Mouse (Mus musculus): ENCODE measurements around the gene Pabpn1l.
A peak's percentile ranks its signal among the peaks of the same experiment; 100 is the strongest.
"Not testable (repeated sequence)": the region's sequence is repeated elsewhere in the genome, so short reads cannot be mapped to it uniquely, and the experiment has no call there.

The Pabpn1l gene

GRCm38 (mm10) chr8:122644175-122644954 lies 21.8 kb upstream of the Pabpn1l start:
- DNase-seq, result no peak

DNA sequence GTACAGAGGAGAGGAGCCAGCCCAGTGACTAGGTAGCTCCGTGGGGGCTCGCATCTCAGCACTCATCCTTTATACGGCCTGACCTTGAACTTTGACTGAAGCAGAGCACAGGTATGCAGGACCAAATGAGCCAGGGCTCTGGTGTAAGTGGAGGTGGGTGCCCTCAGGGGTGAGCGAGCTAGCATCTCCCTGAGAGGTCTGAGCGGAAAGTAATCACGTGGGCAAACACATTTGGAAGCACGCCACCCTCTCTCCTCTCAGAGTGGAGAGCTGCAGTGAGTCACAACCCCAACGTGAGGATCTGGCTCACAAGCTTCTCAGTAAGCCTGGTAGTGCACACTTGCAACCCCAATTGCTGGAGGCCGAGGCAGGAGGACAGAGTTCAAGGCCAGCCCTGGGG lies 19.5 kb upstream of the Pabpn1l start:
- peak; percentile 57 to 65 for DNase-seq

DNA sequence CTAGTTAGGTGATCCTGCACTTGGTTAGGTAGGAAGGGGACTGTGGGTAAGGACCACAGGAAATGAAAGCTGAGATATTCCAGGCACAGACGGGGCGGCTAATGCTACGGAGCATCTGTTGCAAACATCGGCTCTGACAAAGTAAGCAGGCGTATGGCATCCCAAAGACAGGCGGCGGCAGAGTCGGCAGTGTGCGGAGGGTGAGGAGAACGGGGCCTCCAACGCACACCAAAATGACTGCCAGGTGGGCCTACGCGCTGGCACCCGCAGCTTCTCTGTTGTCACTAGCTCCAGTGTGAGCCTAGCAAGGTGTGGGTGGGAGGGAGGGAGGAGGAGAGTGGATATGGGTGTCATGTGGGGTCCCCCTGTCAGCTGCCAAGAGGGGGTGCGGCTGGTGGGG lies 18.9 kb upstream of the Pabpn1l start:
- DNase-seq, result no peak

DNA sequence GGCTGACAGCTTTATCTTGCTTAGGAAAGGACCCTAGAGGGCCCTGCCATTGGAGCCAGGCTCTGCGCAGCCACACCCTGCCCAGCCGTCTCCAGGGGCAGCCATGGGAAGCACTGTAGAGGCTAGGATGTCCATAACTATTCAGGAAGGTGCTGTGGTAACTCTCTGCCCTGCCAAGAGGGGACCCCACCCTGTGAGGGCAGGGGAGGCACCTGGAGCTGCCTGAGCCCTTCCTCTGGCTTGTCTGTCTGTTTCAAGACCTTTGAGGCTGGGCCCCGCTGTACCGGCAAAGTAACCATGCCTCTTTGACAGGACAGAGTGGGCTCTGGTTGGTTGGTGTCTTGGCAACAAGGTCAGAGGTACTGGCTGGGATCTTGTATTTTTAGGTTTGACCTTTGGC lies 18.3 kb upstream of the Pabpn1l start:
- DNase-seq, result no peak

DNA sequence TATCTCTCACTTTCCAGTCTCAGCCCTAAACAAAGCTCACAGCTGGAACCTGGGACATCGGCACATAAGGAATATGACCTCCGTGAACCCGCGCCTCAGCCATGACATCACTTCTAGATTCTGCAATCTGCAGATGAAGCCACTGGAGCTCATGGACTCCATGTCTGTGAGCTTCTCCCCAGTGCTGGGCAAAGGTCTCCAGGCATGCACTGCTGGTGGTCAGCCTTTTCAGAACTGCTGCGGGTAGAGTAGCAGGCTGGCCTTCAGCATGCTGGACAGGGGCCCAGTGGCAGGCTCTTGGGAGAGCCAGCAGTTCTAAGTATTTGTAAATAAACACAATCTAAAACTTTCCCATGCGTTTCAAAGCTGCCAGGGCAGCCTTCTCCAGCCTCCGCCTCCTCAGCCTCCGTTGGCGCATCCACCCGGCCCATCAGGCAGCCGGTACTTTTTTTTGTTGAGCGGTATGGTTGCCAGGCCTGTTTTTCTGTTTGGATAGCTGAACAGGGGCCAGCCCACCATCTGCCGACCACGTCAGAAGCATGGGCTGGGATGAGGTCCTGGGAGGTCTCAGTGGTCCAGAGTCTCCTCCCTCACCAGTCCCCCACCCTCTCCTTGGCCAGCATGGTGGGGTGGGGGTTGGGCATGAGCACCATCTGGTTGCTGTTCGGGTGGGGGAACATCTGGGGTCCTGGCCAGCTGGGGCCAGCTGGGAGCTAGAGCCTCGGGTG lies 17.1 kb upstream of the Pabpn1l start:
- peak; percentile 67 to 69 for DNase-seq

DNA sequence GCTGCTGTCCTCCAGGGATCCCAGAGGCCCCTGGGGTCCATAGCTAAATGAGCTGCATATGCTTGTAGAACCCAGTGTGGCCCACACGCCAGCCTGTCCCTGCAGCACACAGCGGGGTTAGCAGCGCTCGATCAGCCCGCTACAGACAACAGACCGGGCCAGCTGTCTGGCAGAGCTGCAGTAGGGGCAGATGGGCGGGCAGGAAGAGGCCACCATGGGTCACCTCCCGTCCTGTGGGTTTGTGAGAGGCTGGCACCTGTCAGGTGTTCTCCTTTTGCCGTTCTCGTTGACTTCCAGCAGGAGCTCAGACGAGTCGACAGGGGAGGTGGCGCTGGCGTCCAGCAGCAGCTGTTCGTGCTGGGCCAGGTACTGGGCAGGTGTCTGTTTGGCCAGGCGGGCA lies 16.1 kb upstream of the Pabpn1l start:
- peak; percentile 56 to 62 for DNase-seq

DNA sequence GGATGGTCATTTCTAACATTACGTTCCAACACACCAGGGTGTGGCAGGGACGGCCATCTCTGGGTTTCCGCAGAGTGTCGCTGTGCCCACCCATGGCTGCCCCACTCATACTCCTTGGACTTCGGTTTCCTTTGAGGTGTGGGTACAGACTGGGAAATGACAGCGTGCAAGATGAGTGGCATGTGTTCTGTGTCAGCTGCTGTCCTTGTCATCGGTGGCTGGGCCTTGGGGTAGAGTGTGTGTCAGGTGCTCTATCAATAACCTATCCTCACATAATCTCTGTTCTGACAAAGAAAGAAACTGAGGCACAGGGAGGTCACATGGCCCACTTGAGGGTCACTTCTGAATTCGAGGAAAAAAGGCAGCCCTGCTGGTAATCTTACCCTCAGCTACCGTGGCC lies 14.7 kb upstream of the Pabpn1l start:
- DNase-seq, result no peak

GRCm38 (mm10) chr8:122636803-122637175 lies 14.2 kb upstream of the Pabpn1l start:
- no peak for DNase-seq

- no peak for DNase-seq
These were observed 13.6 kb upstream of the Pabpn1l start for GRCm38 (mm10) chr8:122635878-122636802.

- DNase-seq, result peak; percentile 58 to 60
These were observed 10.7 kb upstream of the Pabpn1l start for GRCm38 (mm10) chr8:122633205-122633604.

- DNase-seq, result not testable (repeated sequence)
These were observed 9.6 kb upstream of the Pabpn1l start for GRCm38 (mm10) chr8:122632134-122632533.

GRCm38 (mm10) chr8:122630696-122631095 lies 8.2 kb upstream of the Pabpn1l start:
- DNase-seq, result no peak

- DNase-seq, result no peak
These were observed 6.8 kb upstream of the Pabpn1l start for GRCm38 (mm10) chr8:122629388-122629787.

DNA sequence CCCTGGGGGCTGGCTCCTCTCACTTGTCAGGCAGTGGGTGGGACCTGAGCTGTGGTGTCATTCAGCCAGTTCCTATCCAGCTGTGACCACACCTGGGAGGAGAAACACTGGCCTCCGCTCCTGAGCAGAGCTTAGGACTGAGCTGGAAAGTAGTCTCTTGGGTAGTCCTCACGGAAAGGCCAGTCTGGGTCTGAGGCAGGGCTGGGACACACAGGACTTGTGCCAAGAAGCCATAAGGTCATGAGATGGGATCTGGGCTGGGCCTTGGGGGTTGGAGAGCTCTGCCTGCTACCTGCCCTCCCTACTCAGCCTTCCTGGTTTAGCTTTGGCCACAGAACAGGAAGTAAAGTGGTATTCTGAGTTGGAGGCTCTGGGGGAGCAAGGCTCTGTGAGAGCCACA lies 4.4 kb upstream of the Pabpn1l start:
- no peak for DNase-seq

- no peak for DNase-seq
These were observed 3.3 kb upstream of the Pabpn1l start for GRCm38 (mm10) chr8:122625811-122626210.

GRCm38 (mm10) chr8:122624653-122625052 lies 2.1 kb upstream of the Pabpn1l start:
- no peak for DNase-seq

DNA sequence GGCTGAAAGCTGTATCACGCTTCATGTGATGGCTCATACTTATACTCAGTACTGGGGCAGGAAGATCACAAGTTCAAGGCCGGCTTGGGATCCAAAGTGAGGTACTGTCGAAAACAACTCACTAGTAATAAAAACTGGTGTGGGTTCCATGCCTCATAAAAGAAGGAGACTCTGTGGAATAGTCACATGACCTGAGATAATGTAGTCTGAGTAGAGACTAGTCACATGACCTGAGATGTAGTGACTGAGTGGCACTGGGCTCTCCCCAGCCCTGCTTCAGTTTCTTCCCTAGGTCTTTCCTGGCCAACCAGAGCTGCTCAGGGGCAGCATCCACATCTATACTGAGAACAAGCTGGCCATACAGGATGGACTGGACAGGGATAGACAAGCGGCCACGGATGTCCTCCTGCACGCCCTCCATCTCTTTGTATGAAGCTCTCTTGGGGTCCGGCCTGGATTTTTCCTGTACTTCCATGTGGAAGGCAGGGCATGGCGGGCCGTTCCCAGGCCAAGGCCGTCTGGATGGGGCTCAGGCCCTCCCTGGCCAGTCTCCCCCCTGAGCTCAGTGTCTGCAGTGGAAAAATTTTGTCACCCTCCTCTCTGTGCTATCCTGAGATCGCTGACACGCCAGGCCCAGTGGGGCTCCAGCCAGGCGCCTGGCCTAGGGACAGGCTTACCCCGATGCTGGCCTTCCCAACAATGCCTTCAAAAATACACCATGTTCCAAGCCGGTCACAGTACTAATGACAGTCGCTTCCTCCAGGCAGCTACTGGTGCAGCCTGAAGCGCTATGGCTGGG lies 1.5 kb upstream of the Pabpn1l start:
- DNase-seq, result no peak

GRCm38 (mm10) chr8:122620446-122620845 lies 2.1 kb downstream of the Pabpn1l start:
- DNase-seq, result no peak

DNA sequence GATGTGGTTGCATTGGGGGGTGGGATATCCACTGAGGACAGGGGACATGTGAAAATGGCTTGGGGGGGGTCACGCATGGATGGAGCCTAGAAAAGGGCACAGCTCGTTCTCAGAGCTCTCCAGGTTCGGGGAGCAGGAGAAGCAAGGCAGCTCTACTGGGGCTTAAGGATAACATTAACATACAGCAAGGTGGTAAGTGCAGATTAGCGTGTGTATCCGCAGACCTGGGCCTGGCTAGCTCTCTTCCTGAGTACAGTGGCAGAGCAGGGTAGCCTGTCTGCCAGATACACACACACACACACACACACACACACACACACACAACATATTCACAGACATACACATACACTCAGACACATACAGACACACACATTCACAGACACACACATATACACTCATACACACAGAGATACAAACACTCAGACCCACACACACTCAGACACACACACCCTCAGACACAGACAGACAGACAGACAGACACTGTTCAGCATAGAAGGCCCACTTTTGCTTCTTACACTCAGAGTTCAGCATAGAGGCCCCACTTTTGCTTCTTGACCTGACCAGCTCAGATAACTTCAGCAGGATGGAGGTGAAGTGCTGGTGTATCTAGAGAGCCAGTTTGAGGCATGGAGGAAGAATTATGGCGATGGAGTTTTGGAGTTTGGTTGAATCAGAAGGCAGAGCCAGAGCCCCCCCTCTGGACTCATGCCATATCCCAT lies 3.7 kb downstream of the Pabpn1l start:
- DNase-seq, result no peak

GRCm38 (mm10) chr8:122617947-122618546 lies 4.5 kb downstream of the Pabpn1l start:
- DNase-seq, result peak; percentile 87 to 88

GRCm38 (mm10) chr8:122616181-122616905 lies 6.2 kb downstream of the Pabpn1l start:
- no peak for DNase-seq

Measured in cerebellum, adult 18-20 months (tissue).